Mouse (Mus musculus) spleen, postnatal 36 days (tissue): Measurements from ENCODE around the gene Vps26b.

ENCODE experiments used
- DNase-seq, 2 experiments: peaks; one replicate each; pipeline ENCODE4 v3.0.0; 2022; ENCODE audit warnings: low spot score in 2 of 2, mixed read lengths in 1 of 2

Gene Vps26b

GRCm38 (mm10) chr9:27029828-27030762, at the start of gene Vps26b, which contains the start of gene Ncapd3:
Gene Vps26b, minus strand, starts transcription at chr9:27030065.
Gene Ncapd3, plus strand, starts transcription at chr9:27030175.
- DNase-seq: peak; percentile 91 to 95

GRCm38 (mm10) chr9:27075812-27076211, 45.9 kb upstream of the Vps26b start:
- DNase-seq: no peak

GRCm38 (mm10) chr9:27074677-27075076, 44.8 kb upstream of the Vps26b start:
- no peak for DNase-seq

- DNase-seq: no peak
Observed at GRCm38 (mm10) chr9:27070895-27071294, 41.0 kb upstream of the Vps26b start.

GRCm38 (mm10) chr9:27058341-27058740, 28.5 kb upstream of the Vps26b start:
- no peak for DNase-seq

GRCm38 (mm10) chr9:27049492-27049891, 19.6 kb upstream of the Vps26b start:
- no peak for DNase-seq

- no peak for DNase-seq
Observed at GRCm38 (mm10) chr9:27043892-27044291, 14.0 kb upstream of the Vps26b start.

- no peak for DNase-seq
Observed at GRCm38 (mm10) chr9:27030763-27031100, 867 bp upstream of the Vps26b start.

GRCm38 (mm10) chr9:27029022-27029827, 640 bp downstream of the Vps26b start:
- DNase-seq: peak; percentile 26 to 32

GRCm38 (mm10) chr9:27026708-27027107, 3.2 kb downstream of the Vps26b start:
- DNase-seq: peak; percentile 81 to 86

GRCm38 (mm10) chr9:27023681-27024080, 6.2 kb downstream of the Vps26b start:
- DNase-seq: peak; percentile 59

- DNase-seq: peak; percentile 52 to 53
Observed at GRCm38 (mm10) chr9:27018961-27019360, 10.9 kb downstream of the Vps26b start.

- no peak for DNase-seq
Observed at GRCm38 (mm10) chr9:27011572-27011971, 18.3 kb downstream of the Vps26b start.

- DNase-seq: no peak
Observed at GRCm38 (mm10) chr9:27009231-27009630, 20.6 kb downstream of the Vps26b start.

- DNase-seq: no peak
Observed at GRCm38 (mm10) chr9:27006866-27007265, 23.0 kb downstream of the Vps26b start.

GRCm38 (mm10) chr9:27005933-27006332, 23.9 kb downstream of the Vps26b start:
- DNase-seq: no peak

- DNase-seq: no peak
Observed at GRCm38 (mm10) chr9:27005231-27005630, 24.6 kb downstream of the Vps26b start.

GRCm38 (mm10) chr9:26999461-27000395, 30.1 kb downstream of the Vps26b start, which contains the start of the genes Acad8 and Thyn1:
Gene Acad8, minus strand, starts transcription at chr9:26999566.
Gene Thyn1, plus strand, starts transcription at chr9:26999710.
- DNase-seq: peak; percentile 91 to 94

GRCm38 (mm10) chr9:26998669-26999460, 31.0 kb downstream of the Vps26b start:
- DNase-seq: no peak

- no peak for DNase-seq
Observed at GRCm38 (mm10) chr9:26997501-26997900, 32.4 kb downstream of the Vps26b start.
